Mouse (Mus musculus) layer of hippocampus, adult 9-10 months (tissue): ENCODE data around the gene Gm48552.

Experiments used
- DNase-seq: peaks from one replicate; pipeline ENCODE4 v3.0.0; 2022; ENCODE audit warnings: low spot score

Gm48552 gene

GRCm38 (mm10) chr10:81419111-81419928, 30.5 kb downstream of the Gm48552 start:
- no peak for DNase-seq

- DNase-seq = no peak
These were observed 31.5 kb downstream of the Gm48552 start for GRCm38 (mm10) chr10:81420191-81420767.

- DNase-seq = no peak
These were observed 32.4 kb downstream of the Gm48552 start for GRCm38 (mm10) chr10:81421041-81421796.

- no peak for DNase-seq
These were observed 32.9 kb downstream of the Gm48552 start for GRCm38 (mm10) chr10:81421797-81422100.

- DNase-seq = no peak
These were observed 33.4 kb downstream of the Gm48552 start for GRCm38 (mm10) chr10:81422191-81422590.

GRCm38 (mm10) chr10:81422661-81423217, 33.9 kb downstream of the Gm48552 start:
- DNase-seq = no peak

DNA sequence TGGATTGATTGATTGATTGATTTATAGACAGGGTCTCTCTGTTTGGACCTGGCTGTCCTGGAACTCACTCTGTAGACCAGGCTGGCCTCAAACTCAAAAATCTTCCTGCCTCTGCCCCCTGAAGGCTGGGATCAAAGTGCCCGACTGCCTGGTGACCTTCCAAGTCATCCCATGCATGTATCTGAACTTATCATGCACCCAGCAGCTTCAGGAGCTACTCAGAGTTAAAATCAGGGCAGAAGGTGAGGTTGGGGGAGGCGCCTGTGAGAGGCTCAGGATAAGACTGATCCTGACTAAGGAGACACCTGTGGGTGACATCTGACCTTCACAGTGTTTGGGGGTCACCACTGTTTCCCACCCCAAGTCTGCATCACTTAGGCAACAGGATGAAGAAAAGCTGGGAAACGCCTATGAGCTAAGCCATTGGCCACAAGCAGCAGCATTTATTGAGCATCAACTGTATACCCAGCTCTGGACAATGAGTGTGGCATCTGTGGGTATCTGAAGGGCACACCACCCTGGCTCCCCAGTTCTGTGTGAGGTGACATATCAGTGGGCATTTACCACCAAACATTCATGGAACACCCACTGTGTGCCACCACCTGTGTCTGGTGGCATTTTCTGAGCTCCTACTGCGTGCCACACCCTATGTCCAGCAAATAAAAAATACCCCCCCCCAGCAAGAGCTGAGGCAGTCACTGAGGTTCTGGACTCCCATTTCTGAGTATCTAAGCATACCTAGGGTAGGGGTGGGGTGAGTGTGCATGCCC, 34.9 kb downstream of the Gm48552 start:
- DNase-seq = no peak

- no peak for DNase-seq
These were observed 35.6 kb downstream of the Gm48552 start for GRCm38 (mm10) chr10:81424246-81425051.

GRCm38 (mm10) chr10:81425236-81425850, 36.5 kb downstream of the Gm48552 start:
- DNase-seq = no peak

DNA sequence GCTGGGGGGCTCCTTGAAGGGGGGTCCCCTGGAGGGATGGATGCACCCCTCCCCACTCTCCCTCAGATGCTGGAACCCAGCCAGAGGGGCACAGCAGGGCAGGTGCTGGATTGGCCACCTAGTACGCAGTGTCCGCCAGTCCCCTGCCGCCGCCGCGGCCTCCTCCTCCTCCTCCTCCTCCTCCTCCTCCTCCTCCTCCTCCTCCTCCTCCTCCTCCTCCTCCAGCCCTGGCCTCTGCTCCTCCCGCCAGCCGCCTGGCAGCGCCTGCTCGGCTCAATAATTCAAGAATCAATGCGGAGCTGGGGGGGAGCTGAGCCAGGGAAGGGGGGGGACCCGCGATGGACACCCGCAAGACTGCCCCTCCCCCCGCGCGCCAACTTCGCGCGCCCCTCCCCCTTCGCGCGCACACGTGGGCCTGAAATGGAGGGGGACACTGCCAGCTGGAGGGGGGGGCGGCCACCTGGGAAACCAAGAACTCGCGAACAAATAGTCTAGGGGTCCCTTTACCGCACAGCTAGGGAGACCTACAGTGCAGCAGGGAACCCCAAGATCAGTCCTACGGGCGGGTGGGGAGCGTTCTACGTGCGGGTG, 37.4 kb downstream of the Gm48552 start:
- no peak for DNase-seq

- no peak for DNase-seq
These were observed 38.1 kb downstream of the Gm48552 start for GRCm38 (mm10) chr10:81426897-81427296.

GRCm38 (mm10) chr10:81427327-81427726, 38.5 kb downstream of the Gm48552 start:
- no peak for DNase-seq

DNA sequence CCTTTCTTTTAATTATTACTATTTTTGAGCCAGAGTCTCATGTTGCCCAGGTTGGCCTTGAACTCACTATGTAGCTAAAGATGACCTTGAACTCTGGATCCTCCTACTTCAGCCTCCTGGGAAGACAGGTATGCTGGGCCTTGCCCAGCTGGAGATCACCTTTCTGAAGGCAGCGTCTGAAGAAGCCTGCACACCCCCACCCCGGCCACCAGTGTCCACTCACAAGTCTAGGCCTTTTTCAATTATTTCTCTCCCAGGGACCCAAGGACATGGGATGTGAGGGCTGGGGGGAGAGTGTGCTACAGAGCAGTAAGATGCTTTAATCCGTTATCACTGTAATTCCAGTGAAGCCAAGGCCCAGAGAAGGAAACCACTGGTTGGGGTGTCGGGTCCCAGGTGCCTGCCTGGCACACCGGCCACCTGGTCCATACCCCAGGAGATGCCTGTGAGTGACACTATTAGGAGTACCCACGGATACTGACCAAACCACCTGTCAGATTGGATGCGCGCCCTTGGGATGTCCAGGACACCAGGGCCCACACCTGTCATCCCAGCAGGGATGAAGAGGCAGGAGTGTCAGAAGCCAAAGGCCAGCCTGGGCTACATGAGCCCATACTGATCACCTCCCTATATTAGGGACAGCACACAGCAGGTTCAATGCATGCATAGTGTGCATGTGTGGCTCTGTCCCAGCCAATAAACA, 39.1 kb downstream of the Gm48552 start:
- DNase-seq = no peak

DNA sequence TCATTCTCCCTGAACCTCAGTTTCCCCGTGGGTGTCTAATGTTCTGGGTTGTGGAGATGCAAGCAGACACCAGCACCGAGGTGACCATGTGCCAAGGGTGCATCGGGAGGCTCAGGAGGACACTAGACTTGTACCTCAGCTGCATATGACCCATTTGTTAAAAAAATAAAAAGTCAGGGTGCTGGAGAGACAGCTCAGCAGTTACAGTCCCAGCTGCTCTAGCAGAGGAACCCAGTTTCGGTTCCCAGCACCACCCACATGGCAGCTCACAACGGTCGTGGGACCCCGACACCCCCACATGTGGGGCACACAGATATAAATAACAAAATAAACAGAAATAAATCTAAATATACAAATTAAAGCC, 39.7 kb downstream of the Gm48552 start:
- DNase-seq = no peak

- DNase-seq = no peak
These were observed 40.3 kb downstream of the Gm48552 start for GRCm38 (mm10) chr10:81429092-81429491.

DNA sequence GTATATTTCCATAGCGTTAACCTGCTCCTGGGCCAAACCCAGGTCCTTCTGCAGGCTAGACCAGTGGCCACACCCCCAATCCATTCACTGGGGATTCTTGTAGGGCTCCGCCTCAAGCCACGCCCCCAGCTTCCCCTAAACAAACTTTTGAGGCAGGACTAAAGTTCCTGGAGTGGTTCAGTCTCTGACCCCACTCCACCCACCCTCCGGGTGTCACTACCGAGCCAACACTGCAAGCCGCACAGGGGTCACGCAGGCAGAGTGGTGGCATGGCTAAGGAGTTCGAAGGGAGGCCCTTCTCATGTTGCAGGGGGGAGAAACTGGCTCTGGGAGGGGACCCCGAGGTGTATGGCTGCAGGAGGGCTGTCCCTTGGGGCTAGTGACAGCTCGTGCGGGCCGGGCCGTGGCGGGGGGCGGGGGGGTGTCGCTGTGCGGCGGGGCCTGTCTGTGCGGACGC, 40.8 kb downstream of the Gm48552 start:
- DNase-seq = no peak

GRCm38 (mm10) chr10:81430141-81430830, 41.5 kb downstream of the Gm48552 start:
- DNase-seq = no peak

- DNase-seq = no peak
These were observed 42.2 kb downstream of the Gm48552 start for GRCm38 (mm10) chr10:81430831-81431525.
